Mouse (Mus musculus) spleen, postnatal 14 days (tissue): ENCODE results near the gene Plcd4.

ENCODE experiments used
- DNase-seq, 2 experiments: peaks; one replicate each; pipeline ENCODE4 v3.0.0; 2021 to 2022; ENCODE audit warnings: low spot score in 2 of 2

Gene Plcd4

DNA sequence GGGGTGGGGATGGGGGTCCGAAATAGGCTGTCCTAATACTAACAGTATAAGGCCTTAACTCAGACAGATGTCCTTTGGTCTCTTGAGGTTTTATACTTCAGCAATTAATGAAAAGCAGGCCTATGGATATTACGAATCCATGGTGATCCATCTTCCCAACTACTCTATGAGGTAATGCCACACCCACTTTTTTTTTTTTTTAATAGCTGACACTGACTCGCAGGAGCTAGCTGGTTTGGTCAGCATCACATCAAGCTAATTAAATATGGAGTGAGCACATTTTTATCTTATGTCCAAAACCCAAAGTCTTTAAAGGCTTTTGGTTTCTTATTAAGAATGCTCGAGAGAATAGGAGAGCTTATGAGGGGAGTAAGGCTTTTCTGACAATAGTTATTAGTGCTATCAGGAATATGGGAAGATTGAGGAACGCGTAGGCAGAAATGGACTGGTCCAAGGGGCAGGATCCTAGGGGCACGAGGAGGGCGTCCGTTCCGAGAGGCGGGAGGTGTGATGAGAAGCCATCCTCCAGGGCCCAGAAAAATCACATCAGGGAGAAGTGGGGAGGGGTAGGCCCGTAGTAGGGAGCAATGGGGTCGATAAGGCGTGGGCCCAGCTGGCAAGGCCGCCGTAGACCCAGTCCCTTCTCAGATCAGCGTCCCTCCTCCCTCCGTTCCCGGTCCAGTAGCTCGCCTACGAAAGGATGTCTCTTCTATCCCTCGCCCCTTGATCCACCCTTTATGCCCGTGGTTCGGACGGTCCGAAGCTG lies 58.0 kb downstream of the Plcd4 start:
- DNase-seq: no peak

DNA sequence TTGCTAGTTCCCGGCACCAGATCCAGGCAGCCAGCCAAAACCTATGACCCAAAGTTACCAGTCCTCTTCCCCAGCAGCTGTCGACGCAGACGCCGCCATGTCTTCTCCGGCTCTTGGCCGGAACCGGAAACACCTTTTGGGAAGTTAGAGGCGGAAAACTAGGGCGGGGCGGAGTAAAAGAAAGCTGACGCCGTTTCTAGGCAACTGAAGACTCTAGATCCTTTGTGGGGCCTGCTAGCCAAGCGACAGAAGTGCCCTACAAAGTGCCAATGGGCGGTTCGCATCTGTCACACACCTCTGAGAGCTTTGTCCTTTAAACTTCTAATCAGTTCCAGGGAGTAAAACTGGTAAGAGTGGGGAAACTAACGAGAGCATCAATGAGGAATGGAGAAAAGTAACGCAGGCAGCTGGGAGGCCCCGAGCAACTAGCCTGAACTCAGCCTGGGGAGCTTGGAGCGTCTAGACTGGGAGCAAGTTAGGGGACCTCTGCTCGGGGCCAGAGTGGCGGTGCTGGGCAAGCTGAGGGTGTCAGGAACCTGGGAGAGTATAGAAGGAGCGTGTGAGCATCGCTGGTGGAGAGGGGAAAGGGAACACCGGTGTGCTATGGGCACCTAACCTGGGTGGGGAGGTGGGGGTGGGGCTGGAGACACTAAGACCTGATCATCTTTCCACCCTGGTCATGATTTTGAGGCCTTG lies 58.7 kb downstream of the Plcd4 start, which contains the start of the genes Rnf25 and Stk36:
Gene Rnf25, minus strand, starts transcription at position 131 of the 696 bp plus-strand sequence.
Gene Stk36, plus strand, starts transcription at position 179 of the 696 bp plus-strand sequence.
- DNase-seq: peak; percentile 57 to 68
